Mouse (Mus musculus) lung, postnatal 0 days (tissue): ENCODE measurements at regions not wholly inside any gene's neighbourhood (a gene's known extent, or its start where the extent isn't known, plus 50 kb on each side); places are given as distances from the start of the nearest gene placed in this dataset.

Experiments used
- ATAC-seq: fragments of 200-750 bp; cut with Nextera tagmentation; 2 replicates; pipeline ENCODE4 v1.8.0; 2017; ENCODE audit warnings: moderate library complexity
- DNase-seq: peaks from one replicate; pipeline ENCODE4 v3.0.0-alpha.2; 2016; ENCODE audit warnings: low spot score
- H3K27ac ChIP-seq: fragments of 300-500 bp; sonication (generic); 2 replicates; pipeline ENCODE4 v1.5.1; 2014; ENCODE audit warnings: antibody characterized with exemption, mild to moderate bottlenecking, low read length, mixed read lengths
- H3K27me3 ChIP-seq: fragments of 300-500 bp; sonication (generic); replicated peaks from 2 replicates; pipeline ENCODE4 v1.6.1; 2014; ENCODE audit warnings: low read length, mixed read lengths; ENCODE audit not compliant: insufficient read depth
- H3K36me3 ChIP-seq: fragments of 300-500 bp; sonication (generic); 2 replicates; pipeline ENCODE4 v1.6.1; 2014; ENCODE audit warnings: low read length, mixed read lengths; ENCODE audit not compliant: insufficient read depth
- H3K4me1 ChIP-seq: fragments of 300-500 bp; sonication (generic); 2 replicates; pipeline ENCODE4 v1.6.1; 2014; ENCODE audit warnings: antibody characterized with exemption, low read depth, low read length, mixed read lengths; ENCODE audit not compliant: insufficient read depth
- H3K4me2 ChIP-seq: fragments of 300-500 bp; sonication (generic); replicated peaks from 2 replicates; pipeline ENCODE4 v1.6.1; 2014; ENCODE audit warnings: low read depth, mild to moderate bottlenecking, low read length, moderate library complexity, mixed read lengths
- H3K4me3 ChIP-seq: fragments of 300-500 bp; sonication (generic); 2 replicates; pipeline ENCODE4 v1.5.1; 2014; ENCODE audit warnings: low read depth, low read length
- H3K9ac ChIP-seq: fragments of 300-500 bp; sonication (generic); replicated peaks from 2 replicates; pipeline ENCODE4 v1.6.1; 2014; ENCODE audit warnings: low read depth, mild to moderate bottlenecking
- H3K9me3 ChIP-seq: fragments of 300-500 bp; sonication (generic); 2 replicates; pipeline ENCODE4 v1.6.1; 2016; ENCODE audit warnings: low read length, mixed read lengths
- CTCF ChIP-seq: IDR thresholded peaks from 2 replicates; pipeline ENCODE4 v1.5.1; 2016; ENCODE audit warnings: antibody characterized with exemption, mild to moderate bottlenecking
- EP300 ChIP-seq: IDR thresholded peaks from 2 replicates; pipeline ENCODE4 v1.6.1; 2016; ENCODE audit warnings: antibody characterized with exemption, mild to moderate bottlenecking, control low read depth
- WGBS: fragments of 180-500 bp; shearing (Covaris S2); extraction: QIAGEN DNeasy Blood & Tissue Kit; methylation state at CpG from one replicate; pipeline ENCODE4 v1.1.7; 2014; 5-methylcytosine and 5-hydroxymethylcytosine counted together

DNA sequence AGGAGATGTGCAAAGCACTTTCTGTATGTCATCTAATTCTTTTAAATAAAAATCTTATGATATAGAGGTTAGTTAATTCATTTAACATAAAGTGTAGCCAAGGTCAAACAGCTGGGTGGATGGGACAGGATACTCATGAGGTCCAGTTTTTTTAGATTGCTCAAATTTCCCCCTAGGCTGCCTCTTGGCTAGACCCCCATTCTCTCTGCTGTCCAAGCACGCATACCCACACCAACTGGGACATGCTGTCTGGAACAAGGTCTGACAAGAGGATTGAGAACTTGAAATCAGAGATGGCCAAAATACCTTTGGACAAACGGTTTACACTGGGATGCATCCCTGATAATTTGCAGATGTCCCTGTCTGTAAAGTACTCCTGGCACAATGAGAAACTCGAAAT is 65.0 kb upstream of the Foxn3 start:
- TF ChIP-seq CTCF (no peak), EP300 (no peak)
- ATAC-seq (no peak), DNase-seq (no peak)
- Histone ChIP-seq H3K4me2 (peak overlapping the region; percentile 84), H3K27ac (no peak overlapping the region), H3K9ac (no peak overlapping the region), H3K9me3 (no peaks in the 10 kb centered on the region), H3K4me3 (peak overlapping the region; percentile 61; the same call in 1 of the 2 replicates), H3K36me3 (no peaks in the 10 kb centered on the region), H3K27me3 (no peaks in the 10 kb centered on the region), H3K4me1 (no peaks in the 10 kb centered on the region)
- 57% methylated on average over 3 of the region's 3 CpGs for WGBS

DNA sequence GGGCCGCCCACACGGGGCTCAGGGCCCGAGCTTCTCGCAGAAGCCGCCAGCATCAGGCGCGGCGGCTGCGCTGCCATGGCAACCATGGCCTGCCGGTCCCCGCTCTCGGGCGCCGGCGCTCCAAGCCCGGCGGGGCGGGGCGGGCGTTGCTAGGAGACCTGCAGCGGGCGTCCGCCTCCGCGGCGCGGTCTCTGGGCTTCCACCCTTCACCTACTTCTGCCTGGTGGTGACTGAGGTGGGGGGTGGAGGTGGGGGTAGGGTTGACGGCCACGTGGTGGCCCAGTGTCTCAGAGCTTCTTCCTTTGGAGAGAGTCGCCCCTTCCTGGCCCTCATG is 64.5 kb upstream of the Foxn3 start:
- peak; percentile 97 for ATAC-seq
- Histone ChIP-seq H3K27ac (no peak overlapping the region), H3K4me3 (peak overlapping the region; percentile 61), H3K36me3 (no peaks in the 10 kb centered on the region), H3K9ac (no peak overlapping the region), H3K4me1 (no peaks in the 10 kb centered on the region), H3K4me2 (peak overlapping the region; percentile 84), H3K9me3 (no peaks in the 10 kb centered on the region), H3K27me3 (no peaks in the 10 kb centered on the region)
- peak; percentile 86 for DNase-seq
- WGBS: 0% methylated on average over 24 of the region's 30 CpGs
- no peak for TF ChIP-seq CTCF
- no peak for TF ChIP-seq EP300

- H3K36me3 ChIP-seq: no peaks in the 10 kb centered on the region
- no peaks in the 10 kb centered on the region for H3K4me1 ChIP-seq
- no peak; the same call in 1 of the 2 replicates for ATAC-seq
- TF ChIP-seq EP300: no peak
- no peak for TF ChIP-seq CTCF
- 2% methylated on average over 40 of the region's 40 CpGs for WGBS
- peak overlapping the region; percentile 61 for H3K4me3 ChIP-seq
- no peak for DNase-seq
- peak overlapping the region; percentile 84 for H3K4me2 ChIP-seq
- no peaks in the 10 kb centered on the region for H3K27me3 ChIP-seq
- H3K9me3 ChIP-seq: no peaks in the 10 kb centered on the region
- H3K9ac ChIP-seq: no peak overlapping the region
- H3K27ac ChIP-seq: no peak overlapping the region
Observed at GRCm38 (mm10) chr12:99627201-99627897, 64.0 kb upstream of the Foxn3 start.

DNA sequence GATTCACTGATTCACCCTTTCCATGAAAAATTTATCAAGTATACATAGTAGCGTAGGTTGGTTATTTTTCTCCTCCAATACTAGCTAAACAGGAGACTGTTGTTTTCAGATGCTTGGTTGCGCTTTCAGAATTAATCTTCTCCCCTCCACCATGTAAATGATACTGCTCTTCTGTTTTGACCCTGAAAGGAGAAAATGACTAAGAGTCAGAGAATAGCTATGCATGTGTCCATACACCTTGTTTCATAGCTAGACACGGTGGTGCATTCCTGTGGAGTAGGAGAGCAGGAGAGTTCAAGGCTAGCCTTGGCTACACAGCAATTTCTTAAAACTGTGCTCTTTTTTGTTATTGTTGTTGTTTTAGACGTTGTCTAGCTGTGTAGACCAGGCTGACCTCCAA is 62.8 kb upstream of the Foxn3 start:
- H3K9me3 ChIP-seq: no peaks in the 10 kb centered on the region
- no peaks in the 10 kb centered on the region for H3K36me3 ChIP-seq
- no peaks in the 10 kb centered on the region for H3K4me1 ChIP-seq
- H3K27ac ChIP-seq: no peak overlapping the region
- DNase-seq: no peak
- H3K9ac ChIP-seq: no peak overlapping the region
- no peak for ATAC-seq
- WGBS: 80% methylated on average over 4 of the region's 4 CpGs
- H3K4me2 ChIP-seq: no peak overlapping the region
- no peak for TF ChIP-seq CTCF
- TF ChIP-seq EP300: no peak
- H3K27me3 ChIP-seq: no peaks in the 10 kb centered on the region
- no peak overlapping the region for H3K4me3 ChIP-seq

- no peaks in the 10 kb centered on the region for H3K36me3 ChIP-seq
- 67% methylated on average over 9 of the region's 9 CpGs for WGBS
- TF ChIP-seq CTCF: no peak
- TF ChIP-seq EP300: no peak
- no peaks in the 10 kb centered on the region for H3K27me3 ChIP-seq
- H3K9me3 ChIP-seq: no peaks in the 10 kb centered on the region
- no peak overlapping the region for H3K4me3 ChIP-seq
- no peaks in the 10 kb centered on the region for H3K4me1 ChIP-seq
- no peak overlapping the region for H3K4me2 ChIP-seq
- H3K9ac ChIP-seq: no peak overlapping the region
- no peak overlapping the region for H3K27ac ChIP-seq
- DNase-seq: no peak
- no peak for ATAC-seq
Observed at GRCm38 (mm10) chr12:99625094-99625493, 61.7 kb upstream of the Foxn3 start.

- Histone ChIP-seq H3K4me3 (no peak overlapping the region), H3K9me3 (no peaks in the 10 kb centered on the region), H3K4me1 (no peaks in the 10 kb centered on the region), H3K9ac (no peak overlapping the region), H3K4me2 (no peak overlapping the region), H3K27ac (no peak overlapping the region), H3K27me3 (no peaks in the 10 kb centered on the region), H3K36me3 (no peaks in the 10 kb centered on the region)
- 71% methylated on average over 2 of the region's 2 CpGs for WGBS
- DNase-seq (no peak), ATAC-seq (no peak)
- TF ChIP-seq CTCF: no peak
- no peak for TF ChIP-seq EP300
Observed at GRCm38 (mm10) chr12:99622238-99622637, 58.9 kb upstream of the Foxn3 start.
